Mouse (Mus musculus): ENCODE measurements around the gene Sap25. TPM values are rescaled to one million over a fixed set of nuclear protein-coding genes. Genes with fewer than 3 reads are reported as not detected.

Gene Sap25
- total RNA-seq, 2 experiments from 2014 or later, result 10.1 to 13.3 TPM

Other genes with a start within 250 kb of the Sap25 start
- gene Zan, start 164.3 kb upstream of the Sap25 start, total RNA-seq (2021), result under 1 TPM; 0.10 to 0.13 TPM
- gene Pop7, start 138.8 kb upstream of the Sap25 start, total RNA-seq (2021), result 10 to 100 TPM; 32.5 to 37.0 TPM
- 10 to 100 TPM; 56.7 to 58.9 TPM for gene Gigyf1, start 122.8 kb upstream of the Sap25 start, total RNA-seq (2021)
- gene Epo, start 108.1 kb upstream of the Sap25 start, total RNA-seq (2021), result not detected
- 100 to 1,000 TPM; 554 to 565 TPM for gene Gnb2, start 107.8 kb upstream of the Sap25 start, total RNA-seq (2021)
- 100 to 1,000 TPM; 127 to 138 TPM for gene Actl6b, start 87.8 kb upstream of the Sap25 start, total RNA-seq (2021)
- 10 to 100 TPM; 13.4 to 16.1 TPM for gene Tfr2, start 71.5 kb upstream of the Sap25 start, total RNA-seq (2021)
- gene Mospd3, start 40.3 kb upstream of the Sap25 start, total RNA-seq (2021), result 10 to 100 TPM; 26.0 to 27.4 TPM
- gene Pcolce, start 27.6 kb upstream of the Sap25 start, total RNA-seq (2021), result 1 to 10 TPM; 8.4 to 8.8 TPM
- under 1 TPM; 0.18 to 0.77 TPM for gene Fbxo24, start 12.3 kb upstream of the Sap25 start, total RNA-seq (2021)
- gene Lrch4, start 12.2 kb upstream of the Sap25 start, total RNA-seq (2021), result 10 to 100 TPM; 21.8 to 25.3 TPM
- 10 to 100 TPM; 18.6 to 23.9 TPM for gene Gm20605, start 12.2 kb upstream of the Sap25 start, total RNA-seq (2021)
- under 1 TPM; 0.15 to 0.28 TPM for gene Irs3, start 4.4 kb downstream of the Sap25 start, total RNA-seq (2021)
- gene Agfg2, start 43.4 kb downstream of the Sap25 start, total RNA-seq (2021), result 10 to 100 TPM; 57.7 to 61.1 TPM
- 10 to 100 TPM; 65.4 to 66.3 TPM for gene Nyap1, start 100.3 kb downstream of the Sap25 start, total RNA-seq (2021)
- gene Tsc22d4, start 104.4 kb downstream of the Sap25 start, total RNA-seq (2021), result 100 to 1,000 TPM; 170 to 176 TPM
- 10 to 100 TPM; 24.1 to 24.6 TPM for gene Ppp1r35, start 137.5 kb downstream of the Sap25 start, total RNA-seq (2021)
- 10 to 100 TPM; 40.8 to 44.5 TPM for gene Mepce, start 146.3 kb downstream of the Sap25 start, total RNA-seq (2021)
- 1 to 10 TPM; 5.2 to 7.1 TPM for gene Zcwpw1, start 146.5 kb downstream of the Sap25 start, total RNA-seq (2021)
- 1 to 10 TPM in 1 of 2 experiments, under 1 TPM in 1; 0.67 to 1.3 TPM for gene Pilra, start 194.9 kb downstream of the Sap25 start, total RNA-seq (2021)
- not detected for gene Pilrb1, start 216.8 kb downstream of the Sap25 start, total RNA-seq (2021)
- not detected for gene Pilrb2, start 230.5 kb downstream of the Sap25 start, total RNA-seq (2021)